Mouse (Mus musculus) intestine, embryonic 14.5 days (tissue): ENCODE data around the gene Olfr1126. TPM values are rescaled to one million over a fixed set of nuclear protein-coding genes. Genes with fewer than 3 reads are reported as not detected.
"Not testable (repeated sequence)": the region's sequence is repeated elsewhere in the genome, so short reads cannot be mapped to it uniquely, and the experiment has no call there.

Source experiments
- ATAC-seq: fragments of 200-750 bp; cut with Nextera tagmentation; replicated peaks from 2 replicates; pipeline ENCODE4 v1.8.0; 2017; ENCODE audit warnings: low read depth, moderate number of reproducible peaks, moderate TSS enrichment, moderate library complexity; ENCODE audit not compliant: low FRiP score, low TSS enrichment
- DNase-seq: peaks from one replicate; pipeline ENCODE4 v3.0.0-alpha.2; 2018; ENCODE audit warnings: low spot score
- H3K27ac ChIP-seq: fragments of 300-500 bp; sonication (generic); 2 replicates; pipeline ENCODE4 v1.5.1; 2014; ENCODE audit warnings: low read depth, mild to moderate bottlenecking, control low read depth
- H3K27me3 ChIP-seq: fragments of 300-500 bp; sonication (generic); replicated peaks from 2 replicates; pipeline ENCODE4 v1.6.1; 2014; ENCODE audit warnings: low read length, control low read depth; ENCODE audit not compliant: control insufficient read depth, insufficient read depth
- H3K36me3 ChIP-seq: fragments of 300-500 bp; sonication (generic); 2 replicates; pipeline ENCODE4 v1.6.1; 2014; ENCODE audit warnings: low read length, control low read depth; ENCODE audit not compliant: control insufficient read depth, insufficient read depth
- H3K4me1 ChIP-seq: fragments of 300-500 bp; sonication (generic); replicated peaks from 2 replicates; pipeline ENCODE4 v1.6.1; 2014; ENCODE audit warnings: low read length, control low read depth, mixed read lengths; ENCODE audit not compliant: control insufficient read depth, insufficient read depth
- H3K4me2 ChIP-seq: fragments of 300-500 bp; sonication (generic); 2 replicates; pipeline ENCODE4 v1.6.1; 2014; ENCODE audit warnings: low read length
- H3K4me3 ChIP-seq: fragments of 300-500 bp; sonication (generic); 2 replicates; pipeline ENCODE4 v1.5.1; 2014; ENCODE audit warnings: low read depth, low read length, control low read depth, mixed read lengths
- H3K9ac ChIP-seq: fragments of 300-500 bp; sonication (generic); 2 replicates; pipeline ENCODE4 v1.6.1; 2014; ENCODE audit warnings: mild to moderate bottlenecking, low read length
- H3K9me3 ChIP-seq: fragments of 300-500 bp; sonication (generic); 2 replicates; pipeline ENCODE4 v1.6.1; 2016; ENCODE audit warnings: low read length, control low read depth; ENCODE audit not compliant: control insufficient read depth
- WGBS: fragments of 180-500 bp; shearing (Covaris S2); extraction: QIAGEN DNeasy Blood & Tissue Kit; methylation state at CpG from one replicate; pipeline ENCODE4 v1.1.7; 2014; 5-methylcytosine and 5-hydroxymethylcytosine counted together
- polyA plus RNA-seq: library from polyadenylated mRNA; unstranded; fragments of >200 nt; fragmentation: Nextera tagmentation; extraction: Ambion mirVana; gene quantifications from 2 replicates; pipeline ENCODE4 v1.2.1, GENCODE M21; 2014

The Olfr1126 gene
- polyA plus RNA-seq: not detected in 2 replicates

DNA sequence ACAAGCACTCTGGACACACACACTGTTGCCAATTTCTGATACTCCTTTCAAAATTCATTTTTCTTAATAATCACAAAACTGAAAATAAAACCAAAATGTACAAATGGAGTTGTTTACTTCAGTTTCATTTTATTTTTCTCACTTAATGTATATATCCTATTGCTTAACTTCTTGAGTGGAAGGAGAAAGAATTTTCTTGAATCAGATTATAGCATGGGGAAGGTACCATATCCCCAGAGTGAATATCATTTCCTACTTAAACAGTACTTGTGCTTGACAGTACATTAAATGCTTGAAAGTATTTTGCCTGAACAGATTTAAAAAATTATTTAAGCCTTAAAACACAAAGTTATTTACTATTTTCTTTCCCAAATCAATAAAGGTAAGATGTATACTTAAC, at the start of gene Olfr1126:
TSS of gene Olfr1126 (plus strand) at position 301 of the 400 bp plus-strand sequence.
- Histone ChIP-seq H3K36me3 (no peaks in the 10 kb centered on the region), H3K4me3 (no peak within 1 kb of the TSS), H3K4me1 (no peaks in the 10 kb centered on the region), H3K9me3 (no peaks in the 10 kb centered on the region), H3K27me3 (no peaks in the 10 kb centered on the region), H3K4me2 (no peak within 1 kb of the TSS), H3K27ac (no peak within 1 kb of the TSS), H3K9ac (no peak within 1 kb of the TSS)
- no peak for DNase-seq
- no peak for ATAC-seq

DNA sequence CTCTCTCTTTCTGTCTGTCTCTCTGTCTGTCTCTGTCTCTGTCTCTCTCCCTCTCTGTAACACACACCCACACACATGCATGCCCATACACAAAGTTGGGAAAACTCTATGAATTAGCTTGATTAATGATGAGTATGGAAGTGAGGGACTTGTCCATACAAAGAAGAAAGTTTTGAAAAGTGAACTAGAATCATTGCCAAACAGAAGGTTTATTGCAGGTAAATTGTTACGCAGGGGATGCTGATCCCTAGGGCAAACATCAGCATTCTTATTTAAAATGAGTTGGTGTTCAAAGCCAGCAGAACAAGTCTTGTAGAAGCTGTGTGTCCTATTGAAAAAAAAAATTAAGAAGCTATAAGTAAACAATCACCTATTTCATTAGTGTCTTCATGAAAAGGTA, 37.4 kb upstream of the Olfr1126 start, which contains the start of gene Olfr1123:
TSS of gene Olfr1123 (plus strand) at position 301 of the 400 bp plus-strand sequence.
- DNase-seq: no peak
- no peaks in the 10 kb centered on the region for H3K4me1 ChIP-seq
- no peaks in the 10 kb centered on the region for H3K36me3 ChIP-seq
- H3K27me3 ChIP-seq: no peaks in the 10 kb centered on the region
- WGBS: 73% methylated on average over 1 of the region's 1 CpGs
- ATAC-seq: no peak
- no peak within 1 kb of the TSS for H3K27ac ChIP-seq
- no peak within 1 kb of the TSS for H3K9ac ChIP-seq
- H3K4me2 ChIP-seq: no peak within 1 kb of the TSS
- H3K9me3 ChIP-seq: no peaks in the 10 kb centered on the region
- no peak within 1 kb of the TSS for H3K4me3 ChIP-seq

DNA sequence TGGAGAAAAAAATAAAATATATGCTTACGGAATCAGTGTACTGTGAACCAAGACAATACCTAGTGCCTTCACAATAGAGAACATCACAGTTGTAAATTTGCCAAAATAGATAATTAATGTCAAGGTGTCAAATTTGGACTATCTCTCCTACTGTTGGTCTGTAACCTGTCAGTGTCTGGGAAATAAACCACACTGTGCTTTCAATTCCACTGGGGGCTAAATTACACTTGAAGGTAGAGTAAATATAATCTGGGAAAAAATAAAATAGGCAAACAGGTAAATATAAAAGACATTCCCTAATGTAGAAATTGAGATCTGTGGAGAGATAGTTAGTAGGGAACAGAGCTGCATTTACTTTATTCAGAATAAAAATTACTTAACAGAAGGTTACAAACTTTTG, 23.8 kb upstream of the Olfr1126 start, which contains the start of gene Olfr1124:
TSS of gene Olfr1124 (plus strand) at position 301 of the 400 bp plus-strand sequence.
- 94% methylated on average over 1 of the region's 1 CpGs for WGBS
- no peak within 1 kb of the TSS for H3K27ac ChIP-seq
- no peaks in the 10 kb centered on the region for H3K36me3 ChIP-seq
- ATAC-seq (no peak), DNase-seq (no peak)
- no peaks in the 10 kb centered on the region for H3K4me1 ChIP-seq
- no peak within 1 kb of the TSS for H3K9ac ChIP-seq
- H3K4me3 ChIP-seq: no peak within 1 kb of the TSS
- no peak within 1 kb of the TSS for H3K4me2 ChIP-seq
- no peaks in the 10 kb centered on the region for H3K9me3 ChIP-seq
- H3K27me3 ChIP-seq: no peaks in the 10 kb centered on the region

GRCm38 (mm10) chr2:87437731-87438130, 16.0 kb upstream of the Olfr1126 start:
- H3K27me3 ChIP-seq: no peaks in the 10 kb centered on the region
- no peak overlapping the region for H3K4me3 ChIP-seq
- H3K9me3 ChIP-seq: no peaks in the 10 kb centered on the region
- H3K9ac ChIP-seq: no peak overlapping the region
- H3K4me2 ChIP-seq: no peak overlapping the region
- no peaks in the 10 kb centered on the region for H3K4me1 ChIP-seq
- DNase-seq: no peak
- H3K27ac ChIP-seq: no peak overlapping the region
- WGBS: 87% methylated on average over 16 of the region's 16 CpGs
- H3K36me3 ChIP-seq: no peaks in the 10 kb centered on the region
- no peak for ATAC-seq

GRCm38 (mm10) chr2:87461769-87462168, 8.0 kb downstream of the Olfr1126 start:
- no peak overlapping the region for H3K4me3 ChIP-seq
- H3K27ac ChIP-seq: no peak overlapping the region
- H3K9me3 ChIP-seq: no peaks in the 10 kb centered on the region
- H3K27me3 ChIP-seq: no peaks in the 10 kb centered on the region
- DNase-seq: no peak
- no peaks in the 10 kb centered on the region for H3K36me3 ChIP-seq
- H3K4me1 ChIP-seq: no peaks in the 10 kb centered on the region
- no peak for ATAC-seq
- H3K9ac ChIP-seq: no peak overlapping the region
- no peak overlapping the region for H3K4me2 ChIP-seq
- WGBS: 96% methylated on average over 4 of the region's 4 CpGs

GRCm38 (mm10) chr2:87480207-87480606, 26.4 kb downstream of the Olfr1126 start:
- H3K36me3 ChIP-seq: no peaks in the 10 kb centered on the region
- H3K27ac ChIP-seq: no peak overlapping the region
- DNase-seq: no peak
- H3K4me3 ChIP-seq: no peak overlapping the region
- H3K9ac ChIP-seq: no peak overlapping the region
- no peak overlapping the region for H3K4me2 ChIP-seq
- no peak for ATAC-seq
- no peaks in the 10 kb centered on the region for H3K9me3 ChIP-seq
- no peaks in the 10 kb centered on the region for H3K4me1 ChIP-seq
- H3K27me3 ChIP-seq: no peaks in the 10 kb centered on the region

DNA sequence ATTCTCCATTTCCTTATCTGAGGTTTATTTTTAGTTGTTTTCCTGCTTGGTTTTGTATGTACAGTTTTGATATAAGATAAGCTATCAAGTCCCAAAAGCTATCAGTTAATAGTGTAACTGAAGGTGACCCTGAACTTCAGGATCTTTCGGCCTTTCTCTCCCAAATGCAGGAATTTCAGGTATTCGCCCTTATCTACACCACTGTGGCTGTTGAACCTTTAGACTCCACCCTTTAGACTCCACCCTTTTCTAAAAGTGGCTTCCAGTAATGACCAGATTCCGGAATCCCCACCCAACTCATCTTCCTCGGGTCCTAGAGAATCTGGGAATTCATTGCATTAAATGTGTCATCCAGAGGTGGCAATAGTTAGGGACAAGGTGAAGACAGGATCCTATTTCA, 27.4 kb downstream of the Olfr1126 start:
- Histone ChIP-seq H3K36me3 (no peaks in the 10 kb centered on the region), H3K27ac (no peak overlapping the region), H3K4me3 (no peak overlapping the region), H3K4me2 (no peak overlapping the region), H3K4me1 (no peaks in the 10 kb centered on the region), H3K9me3 (no peaks in the 10 kb centered on the region), H3K27me3 (no peaks in the 10 kb centered on the region), H3K9ac (no peak overlapping the region)
- no peak for ATAC-seq
- DNase-seq: no peak
- 75% methylated on average over 4 of the region's 4 CpGs for whole genome bisulfite sequencing

DNA sequence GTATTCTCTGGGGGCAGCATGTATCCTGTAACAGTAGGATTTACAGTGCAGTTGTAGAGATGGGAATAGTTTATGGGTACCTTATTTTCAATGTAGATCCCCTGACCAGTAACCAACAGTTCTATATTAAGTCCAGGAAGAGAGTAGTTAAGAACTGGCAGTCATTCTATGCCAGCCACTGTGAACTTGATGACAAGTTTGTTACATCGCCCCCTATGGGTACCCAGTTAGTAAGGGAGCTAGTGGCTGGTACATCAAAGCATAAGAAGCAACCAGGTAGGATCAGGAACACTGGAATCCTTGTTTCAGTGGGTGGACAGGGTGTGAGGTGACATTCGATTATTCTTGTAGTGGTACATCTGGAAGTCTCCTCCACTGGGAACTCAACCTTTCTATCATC, 28.5 kb downstream of the Olfr1126 start:
- no peak overlapping the region for H3K4me2 ChIP-seq
- WGBS: 79% methylated on average over 2 of the region's 2 CpGs
- no peak overlapping the region for H3K27ac ChIP-seq
- no peaks in the 10 kb centered on the region for H3K27me3 ChIP-seq
- no peaks in the 10 kb centered on the region for H3K36me3 ChIP-seq
- no peak for ATAC-seq
- no peak overlapping the region for H3K9ac ChIP-seq
- no peak for DNase-seq
- H3K4me1 ChIP-seq: no peaks in the 10 kb centered on the region
- H3K9me3 ChIP-seq: no peaks in the 10 kb centered on the region
- H3K4me3 ChIP-seq: no peak overlapping the region

- not testable (repeated sequence) for DNase-seq, H3K9ac ChIP-seq, H3K27ac ChIP-seq, ATAC-seq, H3K36me3 ChIP-seq, H3K4me2 ChIP-seq, H3K4me3 ChIP-seq, H3K27me3 ChIP-seq, H3K4me1 ChIP-seq, H3K9me3 ChIP-seq
- 95% methylated on average over 3 of the region's 5 CpGs for WGBS
These were observed 43.2 kb downstream of the Olfr1126 start, which contains the start of gene Pramel7 for GRCm38 (mm10) chr2:87496993-87497392. Pramel7 (minus strand) TSS chr2:87497093.
